Mouse (Mus musculus) adrenal gland, adult 2 months (tissue): ENCODE measurements around the gene Vcan. TPM values are rescaled to one million over a fixed set of nuclear protein-coding genes. Genes with fewer than 3 reads are reported as not detected.
A peak's percentile ranks its signal among the peaks of the same experiment; 100 is the strongest.

Experiments used
- DNase-seq: peaks from one replicate; pipeline ENCODE4 v3.0.0; 2021
- polyA plus RNA-seq: library from polyadenylated mRNA; depleted of rRNA; stranded (reverse); fragments of >200 nt; gene quantifications from 2 replicates; pipeline ENCODE4 v1.2.3, GENCODE M21; 2012
- total RNA-seq, 2 experiments: library from RNA; stranded (reverse); gene quantifications; 2 replicates each; pipeline ENCODE4 v1.2.3; 2021

Vcan gene
- total and polyA plus RNA-seq, 3 experiments: 0.88 to 3.2 (median 2.7) TPM

DNA sequence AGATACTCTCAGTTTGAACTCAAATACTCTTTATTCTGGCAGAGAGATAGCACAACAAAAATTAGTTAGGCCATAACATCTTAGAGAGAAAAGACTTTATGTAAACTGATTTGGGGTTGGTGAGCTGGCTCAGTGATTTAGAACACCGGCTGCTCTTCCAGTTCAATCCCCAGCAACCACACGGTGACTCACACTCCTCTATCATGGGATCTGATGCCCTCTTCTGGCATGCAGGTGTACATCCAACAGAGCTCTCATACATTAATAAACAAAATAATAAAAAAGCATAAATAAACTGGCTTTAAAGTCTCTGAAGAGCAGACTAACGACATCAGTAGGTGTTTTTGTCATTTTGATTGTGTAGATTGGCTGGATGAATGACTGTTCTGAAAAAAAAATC is 21.8 kb downstream of the Vcan start:
- peak; percentile 13 for DNase-seq

DNA sequence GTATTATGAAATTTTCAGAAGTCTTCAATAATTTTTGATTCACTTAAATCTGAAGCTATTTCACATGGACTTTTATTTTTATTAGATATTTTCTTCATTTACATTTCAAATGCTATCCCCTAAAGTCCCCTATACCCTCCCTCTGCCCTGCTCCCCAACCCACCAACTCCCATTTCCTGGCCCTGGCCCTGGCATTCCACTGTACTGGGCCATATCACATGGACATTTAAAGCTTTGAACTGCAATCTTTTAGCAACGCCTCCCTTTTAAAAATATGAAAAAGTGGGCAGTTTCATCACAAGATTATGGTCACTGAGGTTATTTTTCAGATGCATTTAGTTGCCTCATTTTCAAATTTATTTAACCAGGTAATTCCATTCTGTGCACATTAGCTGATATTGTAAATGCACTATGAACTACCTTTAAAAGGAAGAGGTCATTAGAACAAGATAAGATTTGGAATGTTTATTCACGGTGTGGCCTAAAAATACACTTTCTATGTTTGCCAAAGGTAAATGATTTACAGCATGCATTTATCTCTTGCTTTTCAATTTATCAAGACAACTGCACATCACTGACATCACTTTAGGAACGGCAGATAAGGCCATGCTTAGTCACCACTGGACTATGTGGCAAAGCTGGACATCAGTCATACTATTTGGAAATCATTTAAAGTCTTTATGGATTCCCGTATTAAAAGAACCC is 32.7 kb downstream of the Vcan start:
- DNase-seq: peak; percentile 9

DNA sequence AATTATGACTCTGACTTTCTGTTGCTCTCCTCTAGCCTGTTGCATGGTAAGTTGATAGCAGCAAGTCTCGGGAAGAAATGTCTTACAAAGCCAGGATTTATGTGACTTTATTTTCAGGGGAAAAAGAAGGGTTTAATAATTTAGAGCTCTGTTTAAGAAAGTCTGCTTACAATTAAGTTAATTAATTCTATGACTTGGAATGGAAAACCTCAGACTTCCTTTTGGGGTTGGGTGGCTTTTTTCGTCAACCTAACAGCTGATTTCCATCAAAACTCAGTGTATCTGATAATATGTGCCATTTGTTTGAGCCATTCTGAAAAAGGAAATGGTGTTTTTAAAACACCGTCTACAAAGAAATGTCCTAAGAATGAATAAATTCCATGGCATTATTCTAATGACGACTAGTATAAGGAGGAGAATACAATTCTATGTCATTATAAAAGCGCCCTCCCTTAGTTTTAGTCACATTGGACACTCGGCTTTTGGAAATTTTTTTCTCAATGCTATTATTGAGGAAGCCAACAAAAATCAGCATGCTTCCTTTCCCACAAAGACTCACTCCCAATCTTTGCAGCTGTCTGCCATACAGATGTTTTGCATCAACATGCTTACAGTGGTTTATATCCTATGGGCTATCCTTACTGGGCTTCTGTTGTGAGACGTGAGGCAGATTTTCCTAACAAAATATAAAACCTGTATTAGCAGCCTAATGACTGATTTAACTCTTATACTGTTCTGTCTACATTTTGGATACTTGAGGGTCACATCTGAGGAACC is 34.0 kb downstream of the Vcan start:
- no peak for DNase-seq

DNA sequence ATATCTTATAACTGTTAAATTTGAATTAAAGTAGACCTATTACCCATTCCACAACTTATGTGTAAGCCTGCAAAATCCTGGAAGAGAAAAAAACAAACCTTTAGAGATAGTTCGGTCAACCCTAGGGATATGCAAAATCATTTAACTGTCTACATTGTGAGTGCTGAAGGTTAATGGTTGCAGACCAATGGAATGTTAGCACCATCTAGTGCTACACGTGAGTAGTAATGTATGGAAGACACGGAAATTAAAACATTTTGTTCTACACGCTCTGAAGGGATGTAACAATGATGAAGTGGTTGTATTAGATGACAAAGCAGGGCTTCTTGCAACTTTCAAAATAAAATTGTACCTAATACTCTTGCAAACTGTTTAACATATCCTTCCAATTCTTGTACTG is 39.9 kb downstream of the Vcan start:
- DNase-seq: no peak

DNA sequence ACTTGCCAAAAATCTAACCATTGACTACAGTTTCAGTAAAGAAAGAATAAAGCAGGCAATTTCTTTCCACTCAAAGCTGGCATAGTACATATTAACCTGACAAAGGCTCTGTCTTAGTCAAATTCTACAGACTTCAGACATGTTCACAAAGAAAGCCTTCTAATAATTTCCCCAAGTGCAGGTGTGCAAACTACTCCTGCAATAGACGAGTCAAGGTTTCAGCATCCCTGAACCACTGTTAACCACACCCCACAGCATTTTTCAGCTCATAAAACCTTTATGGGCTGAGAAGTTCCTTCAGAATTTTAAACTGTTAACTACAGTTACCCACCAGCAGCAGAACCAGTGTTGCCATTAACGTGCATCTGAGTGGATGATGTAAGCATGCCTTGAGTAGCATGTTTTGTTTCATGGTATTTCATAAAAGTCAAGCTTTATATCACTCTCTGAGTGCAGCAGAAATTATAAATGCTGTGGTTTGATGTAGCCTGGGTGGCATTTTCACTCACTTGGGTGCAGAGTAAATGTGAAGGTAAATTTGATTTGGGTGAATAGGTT is 42.2 kb downstream of the Vcan start:
- DNase-seq: no peak

DNA sequence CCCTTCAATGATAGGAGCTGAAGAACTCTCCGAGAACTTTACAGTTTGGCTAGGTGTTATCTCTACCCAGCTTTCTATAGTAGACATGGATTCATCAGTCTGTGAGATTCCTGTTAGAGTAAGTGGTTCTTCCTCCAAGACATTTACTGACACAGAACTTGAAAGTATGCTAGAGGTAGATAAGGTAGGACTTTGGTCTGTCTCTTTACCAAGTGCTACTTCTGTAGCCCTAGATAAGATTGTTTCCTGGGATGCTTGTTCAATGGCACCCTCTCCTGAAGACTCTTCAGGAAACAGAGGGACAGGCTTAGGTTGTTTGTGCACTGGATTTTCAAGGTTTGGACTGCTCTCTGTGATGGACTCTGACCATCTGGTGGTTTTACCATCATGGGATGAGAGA is 49.7 kb downstream of the Vcan start:
- DNase-seq: no peak

DNA sequence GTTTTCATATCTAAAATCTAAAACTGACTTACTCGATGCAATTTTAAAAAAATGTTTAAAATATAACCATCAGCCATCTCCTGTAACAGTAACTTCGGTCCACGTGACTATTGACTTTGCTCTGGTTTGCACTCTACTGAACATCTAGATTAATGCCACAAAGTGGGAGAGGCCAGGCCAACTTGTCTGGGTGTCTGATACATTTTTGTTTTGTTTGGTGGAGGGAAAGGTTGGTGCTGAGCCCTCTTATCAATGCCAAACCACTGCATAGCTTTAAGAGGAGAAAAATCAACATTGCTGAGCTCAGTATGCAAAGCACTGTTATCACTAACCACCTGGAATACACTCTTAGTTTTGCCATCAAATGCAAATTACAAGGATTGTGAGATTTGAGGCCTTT is 58.8 kb downstream of the Vcan start:
- DNase-seq: no peak

DNA sequence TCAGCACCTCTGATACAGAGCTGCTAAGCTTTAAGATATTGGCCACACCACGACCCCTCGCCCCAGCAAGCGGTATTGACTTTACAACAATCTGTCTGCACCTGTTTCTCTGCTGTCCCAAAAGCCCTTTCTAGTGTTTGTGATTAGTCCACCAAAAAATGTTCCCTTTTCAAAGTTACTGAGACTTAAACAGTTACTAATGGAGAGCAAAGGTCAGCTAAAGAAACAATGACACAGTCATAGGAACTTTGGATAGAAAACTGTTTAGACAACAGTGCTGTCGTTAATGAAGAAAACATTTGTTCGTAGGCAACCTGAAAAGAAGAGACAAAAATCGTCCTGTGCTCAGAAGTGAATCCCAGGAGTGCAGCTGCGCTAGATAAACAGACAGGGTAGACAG is 60.1 kb downstream of the Vcan start:
- DNase-seq: no peak

DNA sequence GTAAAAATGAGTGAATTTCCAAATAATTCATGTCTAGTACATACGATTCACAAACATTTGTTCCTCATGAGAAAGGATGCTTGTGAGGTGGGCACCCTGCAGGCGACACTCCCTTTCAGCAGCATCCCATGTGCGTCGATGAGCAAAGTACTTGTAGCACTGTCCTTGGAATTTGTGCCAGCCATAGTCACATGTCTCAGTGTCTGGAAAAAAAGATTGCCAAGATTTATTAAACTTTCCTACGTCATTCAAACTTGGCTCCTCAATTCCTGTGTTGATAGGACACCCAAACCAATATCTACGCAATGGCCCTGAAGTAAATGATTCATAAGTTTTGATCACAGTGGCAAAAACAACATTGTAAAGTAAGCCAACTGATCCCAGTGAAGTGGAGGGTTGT is 62.6 kb downstream of the Vcan start:
- peak; percentile 60 for DNase-seq

DNA sequence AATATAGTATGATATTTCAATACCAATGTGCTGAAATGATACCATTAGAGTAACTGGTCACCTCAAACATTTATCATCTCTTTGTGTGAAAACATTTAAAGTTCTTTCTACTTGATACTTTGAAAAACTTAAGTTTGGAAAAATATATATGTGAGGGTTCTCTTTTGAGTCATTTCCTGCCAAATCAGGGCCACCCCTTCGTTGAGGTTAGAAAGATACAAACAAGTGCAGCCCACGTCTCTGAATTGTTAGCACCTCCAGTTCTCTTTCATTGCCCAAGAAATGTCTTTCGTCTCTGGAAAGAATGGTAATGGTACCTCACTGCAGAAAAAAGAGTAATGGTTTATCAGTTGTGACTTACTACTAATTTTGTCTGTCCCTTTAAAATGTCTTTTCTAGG is 71.8 kb downstream of the Vcan start:
- DNase-seq: no peak

DNA sequence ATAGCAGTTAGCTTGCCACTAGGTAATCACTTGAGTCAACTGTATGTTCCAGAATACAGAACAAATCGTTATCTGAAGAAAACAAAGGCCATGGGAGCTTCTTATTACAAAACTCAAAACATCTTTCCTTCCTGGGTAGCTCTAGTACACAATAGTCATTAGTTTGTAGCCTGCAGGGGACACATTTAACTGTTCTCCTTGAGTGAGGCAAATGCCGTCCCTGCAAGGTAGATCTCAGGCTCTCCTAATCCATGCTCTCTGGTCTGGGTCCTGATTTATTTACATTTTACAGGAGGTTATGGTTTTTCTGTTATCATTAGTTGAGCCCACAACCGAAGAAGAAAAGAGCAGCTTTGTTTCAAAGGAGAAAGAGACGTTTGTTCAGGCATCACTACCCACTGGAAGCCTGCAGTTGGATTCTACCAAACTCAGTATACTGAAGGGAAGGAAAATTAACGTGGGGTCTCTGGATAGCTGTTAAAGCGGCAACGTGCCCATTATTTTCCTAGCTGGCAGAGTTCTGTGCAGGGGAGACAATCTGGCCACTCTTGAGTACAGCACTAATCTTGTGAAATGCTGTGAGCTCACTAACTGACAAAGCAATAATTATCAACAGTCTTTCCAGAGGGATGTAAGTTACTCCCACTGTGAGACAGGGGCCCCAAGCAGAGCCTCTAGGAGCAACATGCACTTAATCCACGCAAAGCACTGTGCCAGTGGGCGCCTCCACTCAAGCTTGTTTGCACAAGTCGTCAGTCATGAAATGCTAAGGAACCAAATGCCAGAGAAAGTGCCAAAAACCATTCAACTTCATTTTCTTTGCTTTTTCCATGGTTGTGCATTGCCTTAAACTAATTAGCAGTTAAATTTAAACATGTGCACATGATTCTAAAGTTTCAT is 73.1 kb downstream of the Vcan start:
- DNase-seq: no peak

DNA sequence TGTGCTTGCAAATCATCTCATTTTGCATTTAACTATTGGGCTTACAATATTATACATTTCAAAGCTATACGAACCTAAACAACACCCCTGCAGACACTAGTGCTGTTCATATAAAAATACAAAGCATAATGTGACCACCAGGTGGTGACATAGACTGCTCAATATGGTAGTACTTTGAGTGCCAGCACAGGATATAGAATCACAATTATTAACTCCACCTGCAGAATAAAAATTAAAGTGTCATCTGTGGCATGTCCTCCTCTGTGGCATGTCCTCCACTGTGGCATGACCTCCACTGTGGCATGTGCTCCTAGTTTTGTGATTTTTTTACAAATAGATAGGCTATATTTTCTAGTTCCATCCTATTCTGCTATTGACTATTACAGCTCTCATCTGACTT is 74.2 kb downstream of the Vcan start:
- peak; percentile 7 for DNase-seq

DNA sequence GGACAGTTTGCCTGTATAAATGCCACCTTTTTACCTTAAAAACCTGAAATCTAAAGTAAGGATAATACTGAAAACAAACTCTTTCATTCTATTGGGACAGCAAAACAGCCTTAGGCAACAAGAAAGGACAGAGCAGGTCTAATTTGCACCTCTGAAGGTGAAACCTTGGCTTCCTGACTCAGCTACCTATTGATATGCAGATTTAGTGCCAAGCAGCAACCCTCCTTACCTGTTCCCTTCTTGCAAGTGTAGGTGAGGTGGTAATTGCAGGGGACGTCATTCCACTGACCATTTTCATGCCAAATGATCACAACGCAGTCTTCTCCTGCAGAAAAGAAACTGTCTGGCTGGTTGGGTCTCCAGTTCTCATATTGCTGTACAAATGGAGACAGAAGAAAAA is 80.6 kb downstream of the Vcan start:
- DNase-seq: no peak

DNA sequence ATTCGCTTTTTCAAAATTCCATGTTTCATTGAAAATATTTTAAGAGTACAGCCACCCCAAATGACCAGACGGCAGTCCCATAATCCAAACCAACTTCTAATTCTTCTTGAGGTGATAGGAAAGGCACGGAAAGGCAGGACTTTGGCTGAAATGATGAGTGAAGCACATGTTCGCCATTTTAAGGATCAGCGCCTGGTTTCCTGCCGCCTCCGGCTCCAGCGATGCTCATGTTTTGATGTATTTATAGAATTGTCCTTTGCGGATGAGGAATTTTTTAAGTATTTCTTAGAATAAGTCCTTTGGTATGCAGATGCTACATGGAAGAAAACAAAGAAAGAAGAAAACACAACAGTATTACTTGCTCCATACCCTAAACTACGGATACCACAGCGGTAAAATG is 85.3 kb downstream of the Vcan start:
- no peak for DNase-seq

DNA sequence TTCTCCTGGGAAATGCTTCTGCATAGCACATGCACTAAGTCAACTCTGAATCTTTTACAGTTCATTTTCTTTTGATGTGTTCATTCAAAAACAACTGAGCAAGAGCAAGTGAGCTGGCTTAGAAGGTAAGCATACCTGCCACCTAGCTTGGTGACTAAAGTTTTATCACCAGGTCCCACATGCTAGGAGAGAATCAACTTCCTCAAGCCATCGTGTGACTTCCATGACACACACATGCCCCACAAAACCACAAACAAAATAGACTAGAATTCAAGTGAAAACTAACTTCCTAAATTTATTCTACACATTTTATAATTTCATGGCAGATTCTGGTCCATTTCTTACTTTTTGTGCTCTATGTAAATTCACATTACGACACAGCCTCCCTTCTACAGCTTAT is 89.0 kb downstream of the Vcan start:
- DNase-seq: no peak

DNA sequence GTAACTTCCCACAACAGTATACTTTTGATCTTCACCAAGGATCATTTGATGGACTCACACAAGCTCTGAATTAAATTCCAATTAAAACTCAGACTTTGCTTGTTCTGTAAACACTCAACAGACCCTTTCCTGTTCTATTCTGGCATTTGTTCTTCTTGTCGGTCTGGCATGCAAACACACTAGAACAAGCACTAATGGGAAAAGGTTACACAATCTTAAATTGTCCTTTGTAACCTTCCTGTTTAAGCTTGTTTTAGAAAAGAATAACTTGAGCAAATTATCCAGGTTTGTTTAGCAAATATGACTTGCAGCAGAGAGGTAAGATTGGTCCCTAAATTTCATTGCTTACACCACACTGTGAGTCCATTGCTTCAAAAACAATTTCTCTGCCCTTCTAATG is 89.5 kb downstream of the Vcan start:
- DNase-seq: no peak

DNA sequence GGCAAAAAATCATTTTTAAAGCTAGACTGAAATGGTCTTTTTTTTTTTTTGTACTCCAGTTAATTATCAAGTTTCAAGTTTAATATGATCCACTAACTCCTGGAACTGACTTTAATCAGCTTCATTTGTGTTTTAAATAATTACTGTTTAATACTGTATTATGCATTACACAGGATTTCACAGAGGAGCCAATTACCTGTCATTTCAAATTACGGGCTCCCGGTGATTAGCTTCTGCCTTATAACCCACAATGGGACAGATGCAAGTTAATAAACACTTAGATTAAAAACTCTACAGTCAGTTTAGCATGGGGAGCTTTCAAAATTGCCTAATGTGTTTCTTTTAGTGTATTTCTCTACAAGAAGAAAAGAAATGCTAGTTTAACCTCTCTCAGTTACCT is 96.7 kb downstream of the Vcan start:
- DNase-seq: no peak

DNA sequence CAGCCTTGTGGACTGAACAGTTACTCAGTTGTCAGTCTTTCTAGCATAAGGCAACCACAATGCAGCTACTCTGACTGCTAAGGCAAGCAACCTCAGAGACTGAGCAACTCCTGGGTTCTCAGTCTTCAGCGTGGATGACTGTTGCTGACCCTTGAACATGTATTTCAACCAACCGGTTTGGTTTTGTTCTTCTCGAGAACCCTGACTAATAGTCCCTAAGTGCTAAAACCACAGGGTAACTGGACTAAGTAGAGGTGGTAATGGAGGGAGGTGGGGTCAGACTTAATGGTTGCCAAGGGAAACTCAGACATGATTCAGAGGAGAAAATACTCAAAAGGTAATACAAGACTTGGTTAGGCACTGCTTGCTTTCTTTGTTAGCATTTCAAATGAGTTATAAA is 105.3 kb downstream of the Vcan start:
- no peak for DNase-seq

DNA sequence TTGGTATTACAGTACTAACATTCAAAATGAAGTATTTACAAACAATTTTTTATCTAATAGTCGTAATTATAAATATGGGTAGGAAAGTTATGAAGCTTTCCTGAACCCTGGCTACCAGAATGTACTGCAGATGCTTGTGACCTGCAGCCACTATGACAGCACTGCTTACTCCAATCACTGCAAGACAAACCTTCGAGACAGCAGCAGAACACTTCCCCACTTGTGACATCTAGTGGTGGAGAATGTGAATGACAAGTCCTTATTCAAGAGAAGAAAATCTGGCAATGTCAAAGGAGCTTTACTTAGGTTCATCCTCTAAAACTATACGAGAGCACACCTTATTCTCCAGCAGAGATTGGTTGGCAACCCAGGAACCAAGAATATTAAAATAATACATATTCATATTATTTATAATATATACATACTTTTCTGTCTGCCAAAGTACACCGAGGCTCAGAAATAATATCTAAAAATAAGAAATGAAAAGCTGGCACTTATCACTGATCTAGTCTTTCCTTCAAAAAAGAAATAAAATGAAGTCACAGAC is 108.1 kb downstream of the Vcan start:
- DNase-seq: peak; percentile 31

DNA sequence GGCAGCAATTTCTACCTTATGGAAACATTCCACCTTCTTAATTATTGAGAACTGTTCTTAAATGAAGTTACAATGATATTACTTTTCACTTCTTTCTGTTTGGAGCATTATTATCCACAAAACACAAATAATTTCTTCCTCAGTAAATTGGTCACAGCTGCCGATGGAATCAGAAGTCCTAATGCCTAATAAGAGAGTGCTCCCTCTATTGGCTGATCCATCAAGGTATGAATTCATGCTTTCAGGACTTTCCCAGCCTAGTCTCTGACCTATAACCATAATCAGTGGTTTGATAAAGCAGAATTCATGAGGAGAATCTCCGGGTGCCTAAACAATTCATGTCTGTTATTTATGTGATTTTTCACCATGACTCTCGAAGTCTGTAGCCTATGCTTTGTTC is 123.2 kb downstream of the Vcan start:
- no peak for DNase-seq

DNA sequence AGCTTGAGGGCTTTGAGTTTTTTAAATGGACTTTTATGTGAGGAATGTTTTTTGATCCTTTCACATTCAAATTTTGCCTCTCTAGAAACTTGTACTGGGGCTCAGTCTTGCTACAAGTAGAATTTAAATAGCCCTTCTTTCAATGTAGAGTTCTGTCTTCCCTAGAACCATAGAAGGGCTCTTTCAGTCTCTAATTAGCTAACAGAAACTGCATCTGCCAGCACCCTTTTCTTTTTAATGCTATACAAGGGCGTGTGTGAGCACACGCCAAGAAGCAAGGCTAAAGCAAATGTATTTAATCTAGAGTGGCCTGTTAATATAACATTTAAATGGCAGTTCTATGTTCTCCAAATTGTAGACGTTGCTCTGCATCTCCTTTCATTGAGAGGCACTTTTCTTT is 134.9 kb downstream of the Vcan start:
- DNase-seq: no peak
